Mouse (Mus musculus) heart, embryonic 15.5 days (tissue): Measurements from ENCODE around the gene Rps10. TPM values are rescaled to one million over a fixed set of nuclear protein-coding genes. Genes with fewer than 3 reads are reported as not detected.

Experiments
- ATAC-seq: fragments of 200-750 bp; cut with Nextera tagmentation; replicated peaks from 2 replicates; pipeline ENCODE4 v1.8.0; 2017; ENCODE audit warnings: low read depth, moderate TSS enrichment; ENCODE audit not compliant: insufficient number of reproducible peaks, insufficient read depth, low FRiP score
- H3K27ac ChIP-seq: fragments of 300-500 bp; sonication (generic); 2 replicates; pipeline ENCODE4 v1.5.1; 2015; ENCODE audit warnings: mild to moderate bottlenecking, inconsistent platforms
- H3K27me3 ChIP-seq: fragments of 300-500 bp; sonication (generic); 2 replicates; pipeline ENCODE4 v1.6.1; 2015; ENCODE audit warnings: inconsistent platforms
- H3K36me3 ChIP-seq: fragments of 300-500 bp; sonication (generic); 2 replicates; pipeline ENCODE4 v1.6.1; 2015; ENCODE audit warnings: mild to moderate bottlenecking, inconsistent platforms
- H3K4me1 ChIP-seq: fragments of 300-500 bp; sonication (generic); replicated peaks from 2 replicates; pipeline ENCODE4 v1.6.1; 2015; ENCODE audit warnings: inconsistent platforms
- H3K4me2 ChIP-seq: fragments of 300-500 bp; sonication (generic); 2 replicates; pipeline ENCODE4 v1.6.1; 2015; ENCODE audit warnings: inconsistent platforms, mild to moderate bottlenecking, moderate library complexity
- H3K4me3 ChIP-seq: fragments of 300-500 bp; sonication (generic); 2 replicates; pipeline ENCODE4 v1.5.1; 2015; ENCODE audit warnings: mild to moderate bottlenecking, inconsistent platforms
- H3K9ac ChIP-seq: fragments of 300-500 bp; sonication (generic); 2 replicates; pipeline ENCODE4 v1.6.1; 2015; ENCODE audit warnings: mild to moderate bottlenecking, inconsistent platforms
- H3K9me3 ChIP-seq: fragments of 300-500 bp; sonication (generic); replicated peaks from 2 replicates; pipeline ENCODE4 v1.6.1; 2016; ENCODE audit warnings: inconsistent platforms
- WGBS: fragments of 180-500 bp; shearing (Covaris S2); methylation state at CpG from one replicate; pipeline ENCODE4 v1.1.7; 2015; ENCODE audit warnings: mixed read lengths; 5-methylcytosine and 5-hydroxymethylcytosine counted together
- polyA plus RNA-seq: library from polyadenylated mRNA; unstranded; fragments of >200 nt; fragmentation: Nextera tagmentation; extraction: Ambion mirVana; gene quantifications from 2 replicates; pipeline ENCODE4 v1.2.1, GENCODE M21; 2015

Gene Rps10
- polyA plus RNA-seq, 1 experiment from 2014 or later: 536 TPM

GRCm38 (mm10) chr17:27625455-27626251 lies 10.8 kb downstream of the Rps10 start:
- peaks cover 8% of the 10 kb centered on the region for H3K36me3 ChIP-seq
- no peak overlapping the region for H3K9ac ChIP-seq
- H3K4me3 ChIP-seq: no peak overlapping the region
- no peak for ATAC-seq
- H3K4me1 ChIP-seq: peaks cover 26% of the 10 kb centered on the region
- no peak overlapping the region for H3K4me2 ChIP-seq
- 64% methylated on average over 7 of the region's 7 CpGs for WGBS
- H3K9me3 ChIP-seq: no peaks in the 10 kb centered on the region
- H3K27me3 ChIP-seq: no peaks in the 10 kb centered on the region
- H3K27ac ChIP-seq: no peak overlapping the region

- Histone ChIP-seq H3K27ac (peak within 1 kb of the TSS; percentile 95), H3K36me3 (no peaks in the 10 kb centered on the region), H3K27me3 (no peaks in the 10 kb centered on the region), H3K4me2 (peak within 1 kb of the TSS; percentile 72), H3K9ac (peak within 1 kb of the TSS; percentile 98), H3K4me3 (peak within 1 kb of the TSS; percentile 96), H3K9me3 (no peaks in the 10 kb centered on the region), H3K4me1 (peaks cover 40% of the 10 kb centered on the region)
- ATAC-seq: peak; percentile 90
- 7% methylated on average over 91 of the region's 91 CpGs for WGBS
These were observed 12.8 kb downstream of the Rps10 start, which contains the start of gene Nudt3 for GRCm38 (mm10) chr17:27623360-27624326. Gene Nudt3, minus strand, starts transcription at chr17:27623495.

GRCm38 (mm10) chr17:27622611-27623359 lies 13.7 kb downstream of the Rps10 start:
- peaks cover 44% of the 10 kb centered on the region for H3K4me1 ChIP-seq
- peak overlapping the region; percentile 96 for H3K4me3 ChIP-seq
- peak overlapping the region; percentile 98 for H3K9ac ChIP-seq
- peak overlapping the region; percentile 72 for H3K4me2 ChIP-seq
- H3K27ac ChIP-seq: peak overlapping the region; percentile 95
- ATAC-seq: peak; percentile 60
- no peaks in the 10 kb centered on the region for H3K9me3 ChIP-seq
- H3K36me3 ChIP-seq: no peaks in the 10 kb centered on the region
- under 1% methylated on average over 56 of the region's 80 CpGs for WGBS
- H3K27me3 ChIP-seq: no peaks in the 10 kb centered on the region

- H3K4me2 ChIP-seq: peak overlapping the region; percentile 72
- 0 out of 2 replicates have a peak, but pooled peaks cover 2% of the 10 kb centered on the region for H3K36me3 ChIP-seq
- no peak for ATAC-seq
- peak overlapping the region; percentile 96 for H3K4me3 ChIP-seq
- no peaks in the 10 kb centered on the region for H3K27me3 ChIP-seq
- H3K27ac ChIP-seq: peak overlapping the region; percentile 95
- H3K9me3 ChIP-seq: no peaks in the 10 kb centered on the region
- H3K4me1 ChIP-seq: peaks cover 45% of the 10 kb centered on the region
- H3K9ac ChIP-seq: peak overlapping the region; percentile 98
- WGBS: 2% methylated on average over 23 of the region's 23 CpGs
These were observed 14.6 kb downstream of the Rps10 start for GRCm38 (mm10) chr17:27621705-27622531.

- Histone ChIP-seq H3K4me1 (peaks cover 45% of the 10 kb centered on the region), H3K9ac (peak overlapping the region; percentile 98), H3K36me3 (0 out of 2 replicates have a peak, but pooled peaks cover 4% of the 10 kb centered on the region), H3K9me3 (no peaks in the 10 kb centered on the region), H3K4me2 (peak overlapping the region; percentile 72), H3K4me3 (peak overlapping the region; percentile 96), H3K27ac (peak overlapping the region; percentile 95), H3K27me3 (no peaks in the 10 kb centered on the region)
- 37% methylated on average over 8 of the region's 8 CpGs for whole genome bisulfite sequencing
- no peak for ATAC-seq
These were observed 15.3 kb downstream of the Rps10 start for GRCm38 (mm10) chr17:27621161-27621560.

- peak overlapping the region; percentile 50 for H3K27ac ChIP-seq
- 0 out of 2 replicates have a peak, but pooled peaks cover 4% of the 10 kb centered on the region for H3K36me3 ChIP-seq
- no peak overlapping the region for H3K4me3 ChIP-seq
- no peaks in the 10 kb centered on the region for H3K27me3 ChIP-seq
- H3K9me3 ChIP-seq: no peaks in the 10 kb centered on the region
- H3K4me2 ChIP-seq: peak overlapping the region; percentile 1; the same call in 1 of the 2 replicates
- H3K9ac ChIP-seq: no peak overlapping the region
- ATAC-seq: no peak
- H3K4me1 ChIP-seq: peaks cover 72% of the 10 kb centered on the region
- 45% methylated on average over 7 of the region's 7 CpGs for WGBS
These were observed 21.1 kb downstream of the Rps10 start for GRCm38 (mm10) chr17:27615388-27615787.

- H3K4me1 ChIP-seq: peaks cover 64% of the 10 kb centered on the region
- H3K27me3 ChIP-seq: no peaks in the 10 kb centered on the region
- 0 out of 2 replicates have a peak, but pooled peaks cover 4% of the 10 kb centered on the region for H3K36me3 ChIP-seq
- H3K27ac ChIP-seq: no peak overlapping the region
- no peak overlapping the region; the same call in 1 of the 2 replicates for H3K9ac ChIP-seq
- ATAC-seq: no peak
- no peak overlapping the region for H3K4me3 ChIP-seq
- 79% methylated on average over 4 of the region's 4 CpGs for WGBS
- H3K9me3 ChIP-seq: no peaks in the 10 kb centered on the region
- H3K4me2 ChIP-seq: no peak overlapping the region
These were observed 23.5 kb downstream of the Rps10 start for GRCm38 (mm10) chr17:27613016-27613415.

GRCm38 (mm10) chr17:27611994-27612393 lies 24.5 kb downstream of the Rps10 start:
- no peaks in the 10 kb centered on the region for H3K9me3 ChIP-seq
- 69% methylated on average over 5 of the region's 5 CpGs for WGBS
- no peaks in the 10 kb centered on the region for H3K27me3 ChIP-seq
- H3K9ac ChIP-seq: no peak overlapping the region
- H3K4me1 ChIP-seq: peaks cover 63% of the 10 kb centered on the region
- 0 out of 2 replicates have a peak, but pooled peaks cover 2% of the 10 kb centered on the region for H3K36me3 ChIP-seq
- no peak overlapping the region for H3K27ac ChIP-seq
- no peak for ATAC-seq
- H3K4me3 ChIP-seq: no peak overlapping the region
- H3K4me2 ChIP-seq: no peak overlapping the region

GRCm38 (mm10) chr17:27611519-27611884 lies 25.0 kb downstream of the Rps10 start:
- Histone ChIP-seq H3K27ac (peak overlapping the region; percentile 41), H3K9ac (0 out of 2 replicates have a peak overlapping the region, but pooled peaks have one; percentile 11), H3K36me3 (no peaks in the 10 kb centered on the region), H3K27me3 (no peaks in the 10 kb centered on the region), H3K4me2 (no peak overlapping the region), H3K4me3 (no peak overlapping the region), H3K9me3 (no peaks in the 10 kb centered on the region), H3K4me1 (peaks cover 61% of the 10 kb centered on the region)
- no peak for ATAC-seq
- 47% methylated on average over 3 of the region's 3 CpGs for WGBS
